ENCODE assay signal across 10 mouse cellular contexts in the genomic region with DNA sequence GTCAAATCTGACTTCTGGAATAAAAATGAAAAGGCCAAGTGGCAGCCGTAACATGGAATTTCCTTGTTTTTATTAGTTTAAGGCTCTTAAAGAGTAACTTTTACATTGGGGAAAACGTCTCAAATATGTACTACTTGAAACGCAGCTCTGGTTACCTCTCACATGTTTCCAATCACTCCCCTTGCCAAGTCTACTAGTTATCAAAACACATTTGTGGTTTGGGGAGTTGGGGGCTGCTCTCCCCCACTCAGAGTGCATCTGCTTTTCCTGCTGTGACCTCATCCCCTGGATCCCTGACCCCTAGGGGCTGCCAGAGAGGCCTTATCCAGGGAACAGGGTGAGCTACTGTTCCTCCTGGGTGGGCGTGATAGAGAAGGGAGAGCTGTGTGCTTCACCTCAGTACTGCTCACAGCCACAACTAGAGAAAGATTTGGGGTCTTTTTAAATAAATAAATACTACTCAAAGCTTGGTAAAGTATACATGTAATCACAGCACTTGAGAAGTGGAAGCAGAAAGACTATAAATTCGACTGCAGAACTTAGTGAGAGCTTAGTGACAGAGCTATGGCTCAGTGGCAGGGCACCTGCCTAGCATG.
DNase-seq lines count a peak whose midpoint lies in the region; ATAC-seq and TF ChIP-seq lines count a peak whose summit lies in the region.
"Had no signal": no experiment of that assay in that cellular context is flagged by ENCODE, and none has a peak within 500 bp of the region (broad histone marks: within the 10 kb centered on the region; RNA-seq: fewer than 3 reads in every experiment).

No protein-coding gene starts in this region.

- H3K4me1 ChIP-seq in hindbrain, embryonic 10.5 days (replicated peaks), result peaks cover 50% of the 10 kb centered on the region
- peaks cover 21% of the 10 kb centered on the region for H3K4me1 ChIP-seq in hindbrain, embryonic 12.5 days
- H3K4me1 ChIP-seq in midbrain, embryonic 11.5 days (ENCODE audit: control insufficient read depth, insufficient read depth, low read length), result 0 out of 2 replicates have a peak, but pooled peaks cover 2% of the 10 kb centered on the region
- peaks cover 44% of the 10 kb centered on the region for H3K4me1 ChIP-seq in midbrain, embryonic 10.5 days
- peaks cover 36% of the 10 kb centered on the region for H3K4me1 ChIP-seq in embryonic fibroblast, embryonic 13.5 days (ENCODE audit: control insufficient read depth, insufficient read depth, low read length)

- 65% methylated on average over 5 of the region's 5 CpGs for WGBS in hindbrain, embryonic 10.5 days
- 59% methylated on average over 5 of the region's 5 CpGs for whole genome bisulfite sequencing in hindbrain, embryonic 12.5 days
- WGBS in midbrain, embryonic 11.5 days, result 75% methylated on average over 5 of the region's 5 CpGs
- 60% methylated on average over 5 of the region's 5 CpGs for WGBS in midbrain, embryonic 10.5 days

- no peak for TF ChIP-seq CTCF in embryonic fibroblast, embryonic 13.5 days (IDR thresholded peaks at IDR 0.05; ENCODE audit: borderline replicate concordance, insufficient read depth, low read length)

- H3K9ac ChIP-seq in hindbrain, embryonic 12.5 days, result no peak overlapping the region
- H3K9ac ChIP-seq in midbrain, embryonic 11.5 days (ENCODE audit: low read length), result no peak overlapping the region
- H3K9ac ChIP-seq: liver, embryonic 14.5 days had no signal

- no peaks in the 10 kb centered on the region for H3K27me3 ChIP-seq in hindbrain, embryonic 10.5 days (ENCODE audit: insufficient read depth, poor library complexity, severe bottlenecking)
- no peaks in the 10 kb centered on the region for H3K27me3 ChIP-seq in hindbrain, embryonic 12.5 days
- H3K27me3 ChIP-seq in midbrain, embryonic 11.5 days (ENCODE audit: control insufficient read depth, insufficient read depth, low read length), result no peaks in the 10 kb centered on the region
- no peaks in the 10 kb centered on the region for H3K27me3 ChIP-seq in midbrain, embryonic 10.5 days (ENCODE audit: low read depth, poor library complexity, severe bottlenecking)

- no peak overlapping the region for H3K4me3 ChIP-seq in hindbrain, embryonic 10.5 days
- no peak overlapping the region for H3K4me3 ChIP-seq in hindbrain, embryonic 12.5 days
- H3K4me3 ChIP-seq in midbrain, embryonic 11.5 days (ENCODE audit: low read depth, low read length), result no peak overlapping the region
- no peak overlapping the region for H3K4me3 ChIP-seq in midbrain, embryonic 10.5 days
- no peak overlapping the region for H3K4me3 ChIP-seq in embryonic fibroblast, embryonic 13.5 days (ENCODE audit: insufficient read depth, low read length)

- ATAC-seq in hindbrain, embryonic 12.5 days (ENCODE audit: low FRiP score), result no peak
- ATAC-seq in midbrain, embryonic 11.5 days (ENCODE audit: low FRiP score), result no peak
- ATAC-seq in CD4-positive, CD25-positive, alpha-beta regulatory T cell, adult 4 months, result no peak
- no peak for ATAC-seq in frontal cortex, adult (ENCODE audit: low TSS enrichment)
- ATAC-seq: midbrain, embryonic 16.5 days had no signal

- H3K4me2 ChIP-seq in hindbrain, embryonic 12.5 days (replicated peaks), result no peak overlapping the region
- no peak overlapping the region for H3K4me2 ChIP-seq in midbrain, embryonic 11.5 days

- no peak overlapping the region for H3K27ac ChIP-seq in hindbrain, embryonic 10.5 days
- no peak overlapping the region for H3K27ac ChIP-seq in hindbrain, embryonic 12.5 days
- H3K27ac ChIP-seq in midbrain, embryonic 11.5 days (ENCODE audit: low read depth, low read length), result no peak overlapping the region
- H3K27ac ChIP-seq in midbrain, embryonic 10.5 days (replicated peaks), result no peak overlapping the region
- peak overlapping the region; percentile 2; the same call in 1 of the 2 replicates for H3K27ac ChIP-seq in embryonic fibroblast, embryonic 13.5 days (ENCODE audit: insufficient read depth, low read length)
- H3K27ac ChIP-seq: liver, embryonic 14.5 days had no signal

- no peaks in the 10 kb centered on the region for H3K9me3 ChIP-seq in hindbrain, embryonic 10.5 days
- H3K9me3 ChIP-seq in hindbrain, embryonic 12.5 days (replicated peaks), result no peaks in the 10 kb centered on the region
- H3K9me3 ChIP-seq in midbrain, embryonic 11.5 days (ENCODE audit: control insufficient read depth, low read length), result no peaks in the 10 kb centered on the region
- no peaks in the 10 kb centered on the region for H3K9me3 ChIP-seq in midbrain, embryonic 10.5 days (replicated peaks)

- DNase-seq in hindbrain, embryonic 10.5 days (ENCODE audit: low spot score), result peak; percentile 13
- peak; percentile 79 for DNase-seq in midbrain, embryonic 11.5 days (ENCODE audit: low spot score, missing footprints)
- DNase-seq in midbrain, embryonic 10.5 days (ENCODE audit: low spot score), result no peak
- DNase-seq: cerebellum, adult 18-20 months had no signal

- no peaks in the 10 kb centered on the region for H3K36me3 ChIP-seq in hindbrain, embryonic 10.5 days
- H3K36me3 ChIP-seq in hindbrain, embryonic 12.5 days, result no peaks in the 10 kb centered on the region
- no peaks in the 10 kb centered on the region for H3K36me3 ChIP-seq in midbrain, embryonic 11.5 days (ENCODE audit: control insufficient read depth, insufficient read depth, low read length)
- H3K36me3 ChIP-seq in midbrain, embryonic 10.5 days, result no peaks in the 10 kb centered on the region

- TF ChIP-seq POLR2A in embryonic fibroblast, embryonic 13.5 days (IDR thresholded peaks at IDR 0.05; ENCODE audit: low read depth, low read length), result no peak
